Mouse (Mus musculus): Measurements from ENCODE around the gene Vmn1r47. TPM values are rescaled to one million over a fixed set of nuclear protein-coding genes. Genes with fewer than 3 reads are reported as not detected.
"Not testable (repeated sequence)": the region's sequence is repeated elsewhere in the genome, so short reads cannot be mapped to it uniquely, and the experiment has no call there.

Gene Vmn1r47
- not detected in 2 replicates for polyA plus RNA-seq (2014; fragmentation: Nextera tagmentation; extraction: Ambion mirVana)

DNA sequence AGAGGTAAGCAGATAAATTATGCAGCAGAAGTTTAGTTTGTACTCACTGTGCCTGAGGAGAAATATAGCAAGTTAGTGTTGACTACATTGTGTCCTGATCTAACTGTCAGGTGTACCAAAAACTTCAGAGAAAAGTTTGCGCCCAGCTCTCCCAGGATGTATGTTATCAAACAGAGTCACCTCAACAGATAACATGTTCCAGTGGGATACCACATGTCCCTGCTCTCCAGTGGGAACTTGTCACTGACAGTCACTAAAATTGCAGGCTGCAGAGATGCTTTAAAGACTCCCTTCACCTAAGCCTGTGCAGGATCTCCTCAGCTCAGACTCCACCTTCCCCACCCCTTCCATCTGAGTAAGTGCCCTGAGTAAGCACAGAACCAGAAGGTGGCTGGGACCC lies at the start of gene Vmn1r47:
Gene Vmn1r47 (plus strand): TSS at position 301 of the 400 bp plus-strand sequence.
- 96% methylated on average over 1 of the region's 1 CpGs for WGBS
- not testable (repeated sequence) for H3K27ac ChIP-seq (ENCODE audit: low read depth, low read length); H3K4me1 ChIP-seq (ENCODE audit: control insufficient read depth, insufficient read depth, low read length); H3K4me3 ChIP-seq (ENCODE audit: low read length); H3K36me3 ChIP-seq (ENCODE audit: control insufficient read depth, insufficient read depth, low read length); H3K9ac ChIP-seq (ENCODE audit: low read depth, low read length); ATAC-seq (ENCODE audit: low FRiP score, low TSS enrichment); H3K27me3 ChIP-seq (ENCODE audit: control insufficient read depth, insufficient read depth, low read length); H3K4me2 ChIP-seq (replicated peaks; ENCODE audit: low read depth, low read length); H3K9me3 ChIP-seq (ENCODE audit: control insufficient read depth, low read length)

GRCm38 (mm10) chr6:89966341-89966740 lies 49.6 kb upstream of the Vmn1r47 start:
- no peak for ATAC-seq (ENCODE audit: low FRiP score, low TSS enrichment)
- H3K4me3 ChIP-seq (ENCODE audit: low read length), result no peak overlapping the region
- no peaks in the 10 kb centered on the region for H3K27me3 ChIP-seq (ENCODE audit: control insufficient read depth, insufficient read depth, low read length)
- no peaks in the 10 kb centered on the region; the same call in 1 of the 2 replicates for H3K9me3 ChIP-seq (ENCODE audit: control insufficient read depth, low read length)
- H3K4me2 ChIP-seq (replicated peaks; ENCODE audit: low read depth, low read length), result no peak overlapping the region
- H3K36me3 ChIP-seq (ENCODE audit: control insufficient read depth, insufficient read depth, low read length), result no peaks in the 10 kb centered on the region
- H3K4me1 ChIP-seq (ENCODE audit: control insufficient read depth, insufficient read depth, low read length), result no peaks in the 10 kb centered on the region
- H3K9ac ChIP-seq (ENCODE audit: low read depth, low read length), result no peak overlapping the region
- no peak overlapping the region for H3K27ac ChIP-seq (ENCODE audit: low read depth, low read length)

DNA sequence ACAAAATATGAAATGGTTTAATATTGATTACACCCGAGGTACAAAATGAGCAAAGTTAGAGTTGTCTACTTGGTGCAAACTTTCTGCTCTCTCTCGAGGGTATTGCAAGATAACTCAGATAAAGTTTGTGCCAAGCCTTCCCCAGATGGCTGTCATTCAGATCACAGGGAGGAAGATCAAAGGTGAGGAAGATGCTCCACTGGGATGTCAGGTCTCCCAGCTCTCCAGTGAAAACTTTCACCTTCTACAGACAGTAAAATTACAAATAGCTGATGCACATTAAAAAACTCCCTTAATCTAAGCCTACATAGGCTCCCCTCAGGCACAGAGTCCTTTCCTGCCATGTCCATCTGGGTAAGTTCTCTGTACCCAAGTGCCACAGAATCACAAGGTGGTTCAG lies 46.9 kb upstream of the Vmn1r47 start, which contains the start of gene Vmn1r46:
Gene Vmn1r46 (plus strand): TSS at position 301 of the 400 bp plus-strand sequence.
- H3K27me3 ChIP-seq (ENCODE audit: control insufficient read depth, insufficient read depth, low read length), result no peaks in the 10 kb centered on the region
- no peak within 1 kb of the TSS for H3K27ac ChIP-seq (ENCODE audit: low read depth, low read length)
- H3K4me1 ChIP-seq (ENCODE audit: control insufficient read depth, insufficient read depth, low read length), result no peaks in the 10 kb centered on the region
- 72% methylated on average over 2 of the region's 2 CpGs for WGBS
- H3K9ac ChIP-seq (ENCODE audit: low read depth, low read length), result no peak within 1 kb of the TSS
- ATAC-seq (ENCODE audit: low FRiP score, low TSS enrichment), result no peak
- no peaks in the 10 kb centered on the region for H3K36me3 ChIP-seq (ENCODE audit: control insufficient read depth, insufficient read depth, low read length)
- H3K4me3 ChIP-seq (ENCODE audit: low read length), result no peak within 1 kb of the TSS
- no peaks in the 10 kb centered on the region; the same call in 1 of the 2 replicates for H3K9me3 ChIP-seq (ENCODE audit: control insufficient read depth, low read length)
- H3K4me2 ChIP-seq (replicated peaks; ENCODE audit: low read depth, low read length), result no peak within 1 kb of the TSS

- WGBS, result 17% methylated on average over 1 of the region's 1 CpGs
- H3K4me1 ChIP-seq (ENCODE audit: control insufficient read depth, insufficient read depth, low read length), result no peaks in the 10 kb centered on the region
- no peak for ATAC-seq (ENCODE audit: low FRiP score, low TSS enrichment)
- H3K9ac ChIP-seq (ENCODE audit: low read depth, low read length), result no peak overlapping the region
- no peak overlapping the region for H3K27ac ChIP-seq (ENCODE audit: low read depth, low read length)
- H3K4me2 ChIP-seq (replicated peaks; ENCODE audit: low read depth, low read length), result no peak overlapping the region
- H3K4me3 ChIP-seq (ENCODE audit: low read length), result no peak overlapping the region
- no peaks in the 10 kb centered on the region for H3K27me3 ChIP-seq (ENCODE audit: control insufficient read depth, insufficient read depth, low read length)
- H3K9me3 ChIP-seq (ENCODE audit: control insufficient read depth, low read length), result peaks cover 4% of the 10 kb centered on the region; the same call in 1 of the 2 replicates
- no peaks in the 10 kb centered on the region for H3K36me3 ChIP-seq (ENCODE audit: control insufficient read depth, insufficient read depth, low read length)
Measured at GRCm38 (mm10) chr6:89985989-89986388, 30.0 kb upstream of the Vmn1r47 start.

DNA sequence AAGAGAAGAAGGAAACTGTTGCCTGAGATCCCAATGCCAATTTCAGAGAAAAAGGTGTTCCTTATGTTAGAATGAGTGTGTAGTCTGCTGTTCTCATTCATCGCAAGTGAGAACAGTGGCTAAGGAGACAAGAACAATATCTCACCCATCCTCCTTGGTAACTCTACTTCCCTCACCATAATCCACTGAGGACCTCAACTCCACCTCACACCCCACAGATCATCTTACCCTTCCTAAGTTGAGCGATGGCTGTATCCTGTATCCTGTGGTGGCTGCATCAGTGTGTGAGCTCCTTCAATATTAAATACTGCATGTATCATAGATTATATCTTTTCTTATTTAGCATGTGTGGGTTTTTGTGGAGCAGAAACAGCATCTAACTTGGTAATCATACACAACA lies 20.8 kb downstream of the Vmn1r47 start, which contains the start of gene Vmn1r48:
Gene Vmn1r48 (minus strand): TSS at position 101 of the 400 bp plus-strand sequence.
- WGBS, result no CpG with 5 or more reads among the region's 2 CpGs
- H3K9ac ChIP-seq (ENCODE audit: low read depth, low read length); H3K36me3 ChIP-seq (ENCODE audit: control insufficient read depth, insufficient read depth, low read length); H3K9me3 ChIP-seq (ENCODE audit: control insufficient read depth, low read length); H3K27ac ChIP-seq (ENCODE audit: low read depth, low read length); H3K4me3 ChIP-seq (ENCODE audit: low read length); H3K27me3 ChIP-seq (ENCODE audit: control insufficient read depth, insufficient read depth, low read length); H3K4me1 ChIP-seq (ENCODE audit: control insufficient read depth, insufficient read depth, low read length); ATAC-seq (ENCODE audit: low FRiP score, low TSS enrichment); H3K4me2 ChIP-seq (replicated peaks; ENCODE audit: low read depth, low read length): not testable (repeated sequence)

Other genes starting within 250 kb of the Vmn1r47 start
- gene Vmn1r42, start 139.7 kb upstream of the Vmn1r47 start, polyA plus RNA-seq (2014; fragmentation: Nextera tagmentation; extraction: Ambion mirVana), result not detected in 2 replicates
- gene Vmn1r43, start 139.7 kb upstream of the Vmn1r47 start, polyA plus RNA-seq (2014; fragmentation: Nextera tagmentation; extraction: Ambion mirVana), result not detected in 2 replicates
- gene Vmn1r44, start 132.5 kb upstream of the Vmn1r47 start, polyA plus RNA-seq (2014; fragmentation: Nextera tagmentation; extraction: Ambion mirVana), result not detected in 2 replicates
- not detected in 2 replicates for gene Vmn1r45, start 75.5 kb upstream of the Vmn1r47 start, polyA plus RNA-seq (2014; fragmentation: Nextera tagmentation; extraction: Ambion mirVana)
- not detected in 2 replicates for gene Vmn1r46, start 46.8 kb upstream of the Vmn1r47 start, polyA plus RNA-seq (2014; fragmentation: Nextera tagmentation; extraction: Ambion mirVana)
- gene Vmn1r48, start 20.7 kb downstream of the Vmn1r47 start, polyA plus RNA-seq (2014; fragmentation: Nextera tagmentation; extraction: Ambion mirVana), result not detected in 2 replicates
- gene Vmn1r49, start 62.4 kb downstream of the Vmn1r47 start, polyA plus RNA-seq (2014; fragmentation: Nextera tagmentation; extraction: Ambion mirVana), result not detected in 2 replicates
- not detected in 2 replicates for gene Vmn1r50, start 85.3 kb downstream of the Vmn1r47 start, polyA plus RNA-seq (2014; fragmentation: Nextera tagmentation; extraction: Ambion mirVana)
- not detected in 2 replicates for gene Vmn1r51, start 106.4 kb downstream of the Vmn1r47 start, polyA plus RNA-seq (2014; fragmentation: Nextera tagmentation; extraction: Ambion mirVana)
- not detected in 2 replicates for gene Vmn1r52, start 158.7 kb downstream of the Vmn1r47 start, polyA plus RNA-seq (2014; fragmentation: Nextera tagmentation; extraction: Ambion mirVana)
- gene V1ra8, start 186.6 kb downstream of the Vmn1r47 start, polyA plus RNA-seq (2014; fragmentation: Nextera tagmentation; extraction: Ambion mirVana), result not detected in 2 replicates
- not detected in 2 replicates for gene Vmn1r53, start 208.3 kb downstream of the Vmn1r47 start, polyA plus RNA-seq (2014; fragmentation: Nextera tagmentation; extraction: Ambion mirVana)
- gene Vmn1r54, start 230.2 kb downstream of the Vmn1r47 start, polyA plus RNA-seq (2014; fragmentation: Nextera tagmentation; extraction: Ambion mirVana), result not detected in 2 replicates